Mouse (Mus musculus) liver, adult 2 months (tissue): Measurements from ENCODE around the gene Mei4.

Source experiments
- CTCF ChIP-seq: fragments of 200-500 bp; IDR thresholded peaks from 2 replicates; pipeline ENCODE4 v1.5.1; 2011; ENCODE audit warnings: low read depth, low read length, control low read depth
- POLR2A ChIP-seq: fragments of 200-500 bp; IDR thresholded peaks from 2 replicates; pipeline ENCODE4 v1.6.1; 2011; ENCODE audit warnings: low read length, control low read depth; ENCODE audit not compliant: insufficient read depth; ENCODE audit errors: extremely low read depth

- TF ChIP-seq POLR2A (no peak), CTCF (no peak)
Observed at GRCm38 (mm10) chr9:81957842-81958241, 94.4 kb downstream of the Mei4 start.
